Mouse (Mus musculus) liver, embryonic 14.5 days (tissue): ENCODE results near the gene Insrr. TPM values are rescaled to one million over a fixed set of nuclear protein-coding genes. Genes with fewer than 3 reads are reported as not detected.

Experiments
- ATAC-seq: fragments of 200-750 bp; cut with Nextera tagmentation; 2 replicates; pipeline ENCODE4 v1.8.0; 2017; ENCODE audit warnings: moderate number of reproducible peaks, mild to moderate bottlenecking, moderate library complexity; ENCODE audit not compliant: insufficient read depth
- DNase-seq, 3 experiments: peaks; one replicate each; pipeline ENCODE4 v3.0.0-alpha.2; 2012 to 2013; ENCODE audit warnings: low read depth in 3 of 3, low spot score in 3 of 3
- H3K27ac ChIP-seq: fragments of 300-500 bp; sonication (generic); 2 replicates; pipeline ENCODE4 v1.5.1; 2014; ENCODE audit warnings: moderate library complexity, mild to moderate bottlenecking, control low read depth, inconsistent platforms
- H3K27me3 ChIP-seq: fragments of 300-500 bp; sonication (generic); 2 replicates; pipeline ENCODE4 v1.6.1; 2014; ENCODE audit warnings: mild to moderate bottlenecking, low read length, moderate library complexity; ENCODE audit not compliant: control insufficient read depth, insufficient read depth
- H3K36me3 ChIP-seq: fragments of 300-500 bp; sonication (generic); replicated peaks from 2 replicates; pipeline ENCODE4 v1.6.1; 2014; ENCODE audit warnings: low read depth; ENCODE audit not compliant: control insufficient read depth, insufficient read depth
- H3K4me1 ChIP-seq, 2 experiments: fragments of 200-500 bp in 1 of 2; fragments of 300-500 bp in 1 of 2; sonication (generic) in 1 of 2; replicated peaks; 2 replicates each; pipeline ENCODE4 v1.6.1; 2012 to 2014; ENCODE audit warnings: antibody characterized with exemption in 1 of 2, inconsistent platforms in 1 of 2, low read length in 1 of 2; ENCODE audit not compliant: control insufficient read depth in 2 of 2, insufficient read depth in 2 of 2
- H3K4me2 ChIP-seq: fragments of 300-500 bp; sonication (generic); 2 replicates; pipeline ENCODE4 v1.6.1; 2014; ENCODE audit warnings: low read depth, mild to moderate bottlenecking, control low read depth, moderate library complexity
- H3K4me3 ChIP-seq, 2 experiments: fragments of 200-500 bp in 1 of 2; fragments of 300-500 bp in 1 of 2; sonication (generic) in 1 of 2; 2 replicates each; pipeline ENCODE4 v1.5.1; 2012 to 2014; ENCODE audit warnings: low read depth in 2 of 2, low read length in 2 of 2, mild to moderate bottlenecking in 2 of 2, control low read depth in 1 of 2, inconsistent platforms in 1 of 2, moderate library complexity in 1 of 2; ENCODE audit not compliant: insufficient read depth in 1 of 2
- H3K9ac ChIP-seq: fragments of 300-500 bp; sonication (generic); replicated peaks from 2 replicates; pipeline ENCODE4 v1.6.1; 2014; ENCODE audit warnings: mild to moderate bottlenecking, control low read depth, moderate library complexity
- H3K9me3 ChIP-seq: fragments of 300-500 bp; sonication (generic); 2 replicates; pipeline ENCODE4 v1.6.1; 2016; ENCODE audit warnings: low read length, mixed read lengths; ENCODE audit not compliant: control insufficient read depth
- CTCF ChIP-seq: IDR thresholded peaks from 2 replicates; pipeline ENCODE4 v1.5.1; 2016; ENCODE audit warnings: antibody characterized with exemption, low read depth, control low read depth
- EP300 ChIP-seq: IDR thresholded peaks from 2 replicates; pipeline ENCODE4 v1.6.1; 2016; ENCODE audit warnings: antibody characterized with exemption, low read depth
- WGBS: fragments of 180-500 bp; shearing (Covaris S2); extraction: QIAGEN DNeasy Blood & Tissue Kit; methylation state at CpG from one replicate; pipeline ENCODE4 v1.1.7; 2014; ENCODE audit not compliant: insufficient replicate concordance; 5-methylcytosine and 5-hydroxymethylcytosine counted together
- polyA plus RNA-seq, 2 experiments: library from polyadenylated mRNA; depleted of rRNA in 1 of 2; stranded (reverse) in 1 of 2; unstranded in 1 of 2; fragments of >200 nt; fragmentation: Nextera tagmentation in 1 of 2; extraction: Ambion mirVana in 1 of 2; gene quantifications; 2 replicates each; pipeline versions ENCODE4 v1.2.1 to v1.2.3; 2012 to 2014

Gene Insrr
- polyA plus RNA-seq, 2 experiments, result 0.02 TPM; not detected in 1

DNA sequence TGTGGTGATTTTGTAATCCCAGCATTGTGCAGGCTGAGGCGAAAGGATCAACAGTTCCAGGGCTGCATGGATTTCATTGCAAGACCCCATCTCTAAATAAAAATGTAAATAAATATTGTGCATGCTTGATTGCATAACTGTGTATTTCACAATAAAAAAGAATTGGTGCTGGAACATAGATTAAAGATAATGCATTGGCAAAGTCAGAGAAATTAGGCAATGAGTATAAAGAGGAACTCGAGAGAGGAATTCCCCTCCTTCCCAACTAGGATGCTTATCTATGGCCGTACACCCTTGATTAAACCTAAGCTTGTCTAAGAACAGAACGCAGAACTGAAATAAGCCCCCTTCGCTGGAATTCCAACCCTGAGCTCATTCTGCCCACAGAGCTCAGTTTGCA lies 11.6 kb upstream of the Insrr start:
- no peak overlapping the region for H3K9ac ChIP-seq
- DNase-seq (no peak), ATAC-seq (no peak)
- no peaks in the 10 kb centered on the region for H3K9me3 ChIP-seq
- H3K4me2 ChIP-seq, result no peak overlapping the region
- no peak overlapping the region for H3K27ac ChIP-seq
- 42% methylated on average over 5 of the region's 5 CpGs for WGBS
- H3K36me3 ChIP-seq, result no peaks in the 10 kb centered on the region
- H3K4me1 ChIP-seq, result no peaks in the 10 kb centered on the region
- no peak overlapping the region for H3K4me3 ChIP-seq
- H3K27me3 ChIP-seq, result no peaks in the 10 kb centered on the region
- no peak for TF ChIP-seq CTCF
- TF ChIP-seq EP300, result no peak

DNA sequence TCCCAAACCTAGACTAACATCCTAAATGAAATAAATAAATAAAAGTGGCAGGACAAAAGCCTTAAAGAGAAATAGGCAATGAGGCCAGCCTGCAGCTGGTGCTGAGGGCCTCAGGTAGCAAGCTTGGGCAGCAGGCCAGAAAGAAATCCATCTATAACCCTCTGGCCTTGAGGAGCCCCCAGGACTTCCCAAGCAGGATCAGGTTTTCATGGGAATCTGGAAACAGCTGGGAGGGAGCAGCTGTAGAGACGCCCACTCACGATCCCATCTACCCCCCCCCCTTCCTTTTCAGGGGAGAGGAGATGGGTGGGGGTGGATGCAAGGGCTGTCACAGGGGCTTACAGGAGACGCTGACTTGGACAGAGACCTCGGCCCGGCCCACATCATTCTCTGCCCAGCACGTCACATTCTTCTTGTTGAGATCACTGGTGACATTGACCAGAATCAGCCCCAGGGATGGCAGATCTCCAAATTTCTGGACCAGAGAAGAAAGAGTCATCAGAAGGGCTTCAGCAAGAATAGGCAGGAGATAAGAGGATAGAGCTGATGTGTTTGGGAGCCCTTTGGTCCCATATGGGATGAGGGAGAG lies 11.0 kb upstream of the Insrr start:
- Histone ChIP-seq H3K27me3 (no peaks in the 10 kb centered on the region), H3K4me3 (no peak overlapping the region), H3K4me2 (no peak overlapping the region), H3K36me3 (no peaks in the 10 kb centered on the region), H3K27ac (no peak overlapping the region), H3K9ac (no peak overlapping the region), H3K9me3 (no peaks in the 10 kb centered on the region), H3K4me1 (no peaks in the 10 kb centered on the region)
- no peak for TF ChIP-seq CTCF
- TF ChIP-seq EP300, result no peak
- no peak for DNase-seq
- ATAC-seq, result no peak
- 55% methylated on average over 6 of the region's 6 CpGs for WGBS

DNA sequence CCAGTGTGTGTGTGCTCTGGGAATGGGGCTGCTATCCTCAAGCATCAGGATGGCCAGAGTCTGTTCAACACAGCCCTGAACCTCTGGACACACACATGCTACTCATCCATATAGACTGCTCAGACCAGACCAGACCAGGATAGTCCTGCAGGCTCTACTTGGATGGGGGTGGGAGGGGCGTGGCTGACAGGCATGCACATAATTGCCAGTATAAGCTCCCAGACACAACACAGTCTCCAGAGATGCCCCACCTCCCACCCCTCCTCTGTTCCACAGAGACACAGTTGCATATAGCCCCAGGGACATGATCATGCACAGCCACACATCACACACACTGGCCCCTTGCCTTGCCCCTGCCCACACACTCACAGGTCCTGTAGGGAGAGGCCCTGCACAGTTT lies 7.5 kb upstream of the Insrr start:
- H3K4me2 ChIP-seq, result no peak overlapping the region
- no peaks in the 10 kb centered on the region for H3K36me3 ChIP-seq
- no peak for DNase-seq
- no peak for ATAC-seq
- no peaks in the 10 kb centered on the region for H3K9me3 ChIP-seq
- H3K27ac ChIP-seq, result no peak overlapping the region
- H3K9ac ChIP-seq, result no peak overlapping the region
- WGBS, result 18% methylated on average over 1 of the region's 1 CpGs
- H3K4me1 ChIP-seq, result no peaks in the 10 kb centered on the region
- TF ChIP-seq EP300 (no peak), CTCF (no peak)
- H3K4me3 ChIP-seq, result no peak overlapping the region
- H3K27me3 ChIP-seq, result peaks cover 13% of the 10 kb centered on the region

DNA sequence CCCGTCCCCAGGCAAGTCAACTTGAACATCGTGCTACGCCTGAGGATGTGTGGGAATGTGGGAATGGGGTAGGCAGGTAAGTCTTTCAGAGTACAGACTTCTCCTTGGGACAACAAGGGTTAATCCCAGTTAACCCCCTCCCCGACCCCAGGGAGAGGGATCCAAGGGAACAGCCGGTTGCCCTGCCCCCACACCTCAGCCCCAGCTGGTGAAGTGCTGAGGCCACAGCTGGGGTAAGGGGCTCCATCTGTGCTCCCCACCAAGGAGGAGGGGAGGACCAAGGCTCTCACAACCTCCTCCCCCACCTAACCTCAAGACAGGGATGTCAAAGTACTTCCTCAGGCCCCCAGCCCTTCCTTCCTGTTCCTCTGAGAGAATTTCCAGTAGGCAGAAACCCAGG lies 7.0 kb upstream of the Insrr start:
- no peak for TF ChIP-seq CTCF
- TF ChIP-seq EP300, result no peak

DNA sequence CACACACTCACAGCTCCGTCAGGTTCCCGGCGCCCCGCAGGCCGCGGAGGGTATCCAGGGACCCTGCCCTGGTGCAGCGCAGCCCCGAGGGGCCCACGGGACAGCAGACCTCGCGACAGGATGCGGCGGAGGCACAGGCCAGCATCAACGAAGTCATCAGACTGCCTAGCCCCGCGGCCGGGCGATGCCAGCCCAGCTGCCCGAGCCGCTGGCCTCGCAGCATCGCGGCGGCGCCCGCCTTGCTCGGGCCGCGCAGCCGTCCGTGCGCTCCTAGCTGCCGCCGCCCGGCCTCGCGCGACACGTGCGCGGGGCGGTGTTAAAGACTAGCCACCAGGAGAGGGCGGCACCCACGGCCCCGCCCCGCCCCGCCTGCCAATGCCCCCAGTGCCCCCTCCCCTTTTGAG lies 1.8 kb upstream of the Insrr start, which contains the start of gene Ntrk1:
Gene Ntrk1, minus strand, starts transcription at position 241 of the 404 bp plus-strand sequence.
- ATAC-seq, result no peak
- Histone ChIP-seq H3K36me3 (no peaks in the 10 kb centered on the region), H3K27ac (no peak within 1 kb of the TSS), H3K27me3 (peaks cover 53% of the 10 kb centered on the region), H3K4me2 (peak within 1 kb of the TSS; percentile 18; the same call in 1 of the 2 replicates), H3K9ac (no peak within 1 kb of the TSS), H3K4me1 (no peaks in the 10 kb centered on the region), H3K9me3 (no peaks in the 10 kb centered on the region), H3K4me3 (peak within 1 kb of the TSS in 1 of 2 experiments; percentile 6; a peak in 1 of 4 replicates)
- no peak for DNase-seq
- WGBS, result under 1% methylated on average over 37 of the region's 47 CpGs
- no peak for TF ChIP-seq EP300
- no peak for TF ChIP-seq CTCF

More for the DNA sequence above, 7.0 kb upstream of the Insrr start:
- H3K9me3 ChIP-seq, result no peaks in the 10 kb centered on the region
- DNase-seq, result no peak
- H3K9ac ChIP-seq, result no peak overlapping the region
- peaks cover 18% of the 10 kb centered on the region for H3K27me3 ChIP-seq
- no peak overlapping the region for H3K4me2 ChIP-seq
- H3K27ac ChIP-seq, result no peak overlapping the region
- no peak overlapping the region for H3K4me3 ChIP-seq
- no peaks in the 10 kb centered on the region for H3K36me3 ChIP-seq
- no peaks in the 10 kb centered on the region for H3K4me1 ChIP-seq
- ATAC-seq, result no peak
- 32% methylated on average over 5 of the region's 5 CpGs for WGBS
